Mouse (Mus musculus) spleen, adult 2 months (tissue): Measurements from ENCODE around the gene Slc11a2. TPM values are rescaled to one million over a fixed set of nuclear protein-coding genes. Genes with fewer than 3 reads are reported as not detected.
A peak's percentile ranks its signal among the peaks of the same experiment; 100 is the strongest.

Source experiments
- DNase-seq, 2 experiments: peaks; one replicate each; pipeline versions ENCODE4 v3.0.0 to v3.0.0-alpha.2; 2012 to 2021; ENCODE audit warnings: low spot score in 2 of 2, low read depth in 1 of 2
- H3K27ac ChIP-seq: fragments of 200-500 bp; 2 replicates; pipeline ENCODE4 v1.5.1; 2012; ENCODE audit warnings: low read length, inconsistent platforms; ENCODE audit not compliant: insufficient read depth
- H3K27me3 ChIP-seq: fragments of 200-500 bp; 2 replicates; pipeline ENCODE4 v1.6.1; 2012; ENCODE audit warnings: mild to moderate bottlenecking, moderate library complexity, low read length, inconsistent platforms; ENCODE audit not compliant: control insufficient read depth, insufficient read depth
- H3K36me3 ChIP-seq: fragments of 200-500 bp; 2 replicates; pipeline ENCODE4 v1.6.1; 2012; ENCODE audit warnings: mild to moderate bottlenecking, low read length, inconsistent platforms; ENCODE audit not compliant: control insufficient read depth, insufficient read depth
- H3K4me1 ChIP-seq: fragments of 200-500 bp; 2 replicates; pipeline ENCODE4 v1.6.1; 2011; ENCODE audit warnings: inconsistent platforms; ENCODE audit not compliant: control insufficient read depth, insufficient read depth, insufficient read length
- H3K4me3 ChIP-seq: fragments of 200-500 bp; 2 replicates; pipeline ENCODE4 v1.5.1; 2011; ENCODE audit warnings: mild to moderate bottlenecking, inconsistent platforms; ENCODE audit not compliant: insufficient read depth, insufficient read length; ENCODE audit errors: extremely low read depth
- CTCF ChIP-seq: fragments of 200-500 bp; IDR thresholded peaks from 2 replicates; pipeline ENCODE4 v1.5.1; 2011; ENCODE audit warnings: mild to moderate bottlenecking, inconsistent platforms; ENCODE audit not compliant: insufficient read depth, insufficient read length, insufficient replicate concordance; ENCODE audit errors: extremely low read depth
- POLR2A ChIP-seq: fragments of 200-500 bp; IDR thresholded peaks from 2 replicates; pipeline ENCODE4 v1.6.1; 2011; ENCODE audit warnings: low read depth, low read length, inconsistent platforms
- WGBS: fragments of 180-500 bp; shearing (Covaris S2); methylation state at CpG from one replicate; pipeline ENCODE4 v1.1.7; 2018; 5-methylcytosine and 5-hydroxymethylcytosine counted together
- polyA plus RNA-seq: library from polyadenylated mRNA; depleted of rRNA; stranded (reverse); fragments of >200 nt; gene quantifications from 2 replicates; pipeline ENCODE4 v1.2.3, GENCODE M21; 2012

Gene Slc11a2
- polyA plus RNA-seq, 1 experiment = 24.9 TPM

DNA sequence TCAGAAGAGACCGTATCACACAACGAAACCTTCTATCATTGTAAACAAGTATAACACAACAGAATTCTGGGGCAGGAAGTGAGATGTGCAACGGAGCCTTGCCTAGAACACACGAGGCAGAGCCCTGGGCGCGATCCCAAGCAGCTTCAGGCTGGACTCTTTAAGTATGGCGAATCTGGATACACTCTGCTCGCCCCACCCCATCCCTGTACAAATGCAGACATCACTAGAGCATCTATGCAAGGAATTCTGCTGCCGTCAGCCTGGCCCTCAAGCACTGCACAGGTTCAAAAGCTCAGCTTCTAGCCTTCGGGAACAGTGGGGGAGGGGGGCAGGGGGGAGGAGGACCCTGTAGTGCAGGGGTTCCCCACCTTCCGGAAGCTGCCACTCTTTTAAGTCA is 31.9 kb downstream of the Slc11a2 start:
- no peaks in the 10 kb centered on the region for H3K27me3 ChIP-seq
- WGBS = 89% methylated on average over 11 of the region's 11 CpGs
- no peak overlapping the region for H3K27ac ChIP-seq
- H3K4me3 ChIP-seq = no peak overlapping the region
- H3K36me3 ChIP-seq = peaks cover 14% of the 10 kb centered on the region
- TF ChIP-seq CTCF = no peak
- no peak for TF ChIP-seq POLR2A
- peaks cover 7% of the 10 kb centered on the region for H3K4me1 ChIP-seq
- DNase-seq = no peak

DNA sequence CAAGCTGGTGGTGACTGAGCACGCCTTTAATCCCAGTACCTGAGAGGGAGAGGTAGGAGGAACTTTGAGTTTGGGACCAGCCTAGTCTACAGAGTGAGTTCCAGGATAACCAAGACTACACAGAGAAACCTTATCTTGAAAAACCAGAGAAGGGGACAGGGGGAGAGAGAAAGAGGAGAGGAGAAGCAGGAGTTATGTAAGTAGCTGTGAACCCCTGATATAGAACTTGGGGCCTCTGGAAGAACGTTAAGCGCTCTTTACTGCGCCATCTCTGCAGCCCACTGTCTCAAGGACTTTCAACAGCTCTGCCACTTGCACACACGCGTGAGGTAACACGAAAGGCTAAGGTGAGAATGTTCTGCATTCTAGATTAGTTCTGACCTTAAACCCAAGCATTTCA is 33.3 kb downstream of the Slc11a2 start:
- no peaks in the 10 kb centered on the region for H3K27me3 ChIP-seq
- peaks cover 9% of the 10 kb centered on the region for H3K4me1 ChIP-seq
- TF ChIP-seq CTCF = no peak
- no peak for TF ChIP-seq POLR2A
- no peak for DNase-seq
- 73% methylated on average over 7 of the region's 7 CpGs for WGBS
- no peak overlapping the region for H3K27ac ChIP-seq
- no peak overlapping the region for H3K4me3 ChIP-seq
- peaks cover 9% of the 10 kb centered on the region for H3K36me3 ChIP-seq

DNA sequence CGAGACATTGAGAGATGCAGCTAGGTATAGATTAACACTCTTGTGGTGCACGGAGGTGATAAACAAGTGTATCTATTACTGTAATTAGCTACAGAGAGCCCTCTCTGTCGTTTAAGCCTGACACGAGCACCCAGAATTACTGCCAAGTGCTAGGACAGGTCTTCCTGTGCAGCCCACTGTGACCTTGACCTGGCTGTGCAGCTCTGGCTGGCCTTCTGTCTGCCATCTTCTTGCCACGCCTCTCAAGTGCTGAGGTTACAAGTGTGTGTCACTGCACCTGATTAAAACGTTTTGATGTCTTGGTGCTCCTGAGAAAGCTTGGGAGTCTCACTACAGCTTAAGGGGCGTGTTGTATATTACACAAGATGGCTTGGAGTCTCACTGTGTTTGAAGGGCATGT is 33.8 kb downstream of the Slc11a2 start:
- peaks cover 9% of the 10 kb centered on the region for H3K4me1 ChIP-seq
- no peaks in the 10 kb centered on the region for H3K27me3 ChIP-seq
- no peak overlapping the region for H3K27ac ChIP-seq
- TF ChIP-seq CTCF (no peak), POLR2A (no peak)
- H3K4me3 ChIP-seq = no peak overlapping the region
- peaks cover 9% of the 10 kb centered on the region for H3K36me3 ChIP-seq
- DNase-seq = no peak
- 70% methylated on average over 7 of the region's 7 CpGs for WGBS

DNA sequence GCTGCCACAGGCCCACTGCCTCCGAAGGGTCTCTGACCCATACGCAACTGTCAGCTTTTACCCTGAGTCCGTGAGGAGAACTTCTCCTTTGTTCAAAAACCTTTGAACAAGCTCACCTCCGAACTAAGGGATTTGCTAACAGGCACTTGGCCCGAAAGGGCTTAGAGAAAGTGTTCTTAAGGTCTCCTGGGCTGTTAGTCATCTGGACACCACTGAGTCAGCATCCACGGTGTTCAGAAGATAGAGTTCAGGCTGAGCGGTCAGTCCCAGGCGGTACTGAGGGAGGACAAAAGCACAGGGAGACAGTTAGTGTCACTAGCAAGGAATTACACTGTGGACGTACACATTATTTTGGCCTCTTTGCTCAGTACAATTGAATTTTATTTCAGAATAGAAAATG is 36.0 kb downstream of the Slc11a2 start:
- Histone ChIP-seq H3K4me3 (no peak overlapping the region), H3K36me3 (peaks cover 4% of the 10 kb centered on the region), H3K4me1 (peaks cover 9% of the 10 kb centered on the region), H3K27ac (no peak overlapping the region), H3K27me3 (no peaks in the 10 kb centered on the region)
- TF ChIP-seq CTCF (no peak), POLR2A (no peak)
- WGBS = 83% methylated on average over 9 of the region's 9 CpGs
- no peak for DNase-seq

DNA sequence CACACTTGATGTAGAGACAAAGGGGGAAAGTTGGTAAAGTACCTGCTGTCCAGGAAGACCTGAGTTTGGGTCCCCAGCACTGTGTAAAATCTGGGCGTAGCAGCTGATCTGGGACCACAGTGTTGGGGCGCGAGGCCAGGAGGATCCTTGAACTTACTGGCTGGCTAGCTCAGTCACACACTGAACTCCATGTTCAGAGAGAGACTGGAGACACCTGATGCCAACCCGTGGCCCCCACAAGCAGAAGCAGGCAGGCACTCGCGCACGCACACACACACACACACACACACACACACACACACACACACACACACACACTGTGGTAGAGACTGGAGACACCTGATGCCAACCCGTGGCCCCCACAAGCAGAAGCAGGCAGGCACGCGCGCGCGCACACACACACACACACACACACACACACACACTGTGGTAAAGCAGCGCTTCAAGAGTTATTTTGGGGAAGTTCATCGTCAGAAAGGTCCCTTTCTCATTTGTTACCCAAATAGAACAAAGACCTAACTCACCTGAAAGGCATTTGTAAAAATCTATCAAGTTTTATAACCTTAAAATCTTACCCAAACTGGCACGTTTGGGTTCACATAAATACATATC is 36.5 kb downstream of the Slc11a2 start:
- H3K36me3 ChIP-seq = no peaks in the 10 kb centered on the region
- peak; percentile 7 to 30 for DNase-seq
- H3K4me3 ChIP-seq = no peak overlapping the region
- H3K27me3 ChIP-seq = no peaks in the 10 kb centered on the region
- H3K27ac ChIP-seq = no peak overlapping the region
- no peak for TF ChIP-seq CTCF
- TF ChIP-seq POLR2A = no peak
- H3K4me1 ChIP-seq = peaks cover 9% of the 10 kb centered on the region
- 18% methylated on average over 16 of the region's 16 CpGs for WGBS

DNA sequence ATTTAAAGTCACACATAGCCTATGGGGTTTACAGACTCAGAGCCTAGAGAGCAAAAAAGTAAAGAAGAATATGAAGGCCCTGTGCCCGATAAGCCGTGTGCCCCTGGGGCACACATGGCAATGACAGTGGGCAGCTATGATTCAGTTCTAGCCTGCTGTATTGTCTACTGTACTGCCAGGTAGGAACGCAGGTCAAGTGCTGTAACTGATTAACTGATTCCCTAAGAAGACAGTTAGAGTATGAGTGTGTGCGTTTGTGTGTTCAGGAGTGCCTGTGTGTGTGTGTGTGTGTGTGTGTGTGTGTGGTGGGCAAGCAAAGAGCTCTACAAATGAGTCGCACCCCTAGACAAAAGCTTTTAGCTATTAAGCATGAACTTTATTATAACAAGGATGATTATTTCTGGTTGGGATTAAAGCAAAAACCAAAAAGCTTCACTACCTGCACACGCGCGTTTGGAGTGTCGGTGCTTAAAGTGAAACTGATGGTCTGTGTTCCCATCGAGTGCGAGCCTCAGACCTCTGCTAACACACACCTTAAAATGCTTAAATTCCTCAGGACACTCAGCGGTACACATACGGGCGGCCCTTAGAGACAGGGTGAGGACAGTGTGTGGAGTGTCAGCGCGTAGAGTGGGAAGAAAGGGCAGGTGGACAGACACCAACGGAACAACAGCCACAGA is 37.2 kb downstream of the Slc11a2 start:
- Histone ChIP-seq H3K4me3 (no peak overlapping the region), H3K27ac (no peak overlapping the region), H3K27me3 (no peaks in the 10 kb centered on the region), H3K4me1 (peaks cover 9% of the 10 kb centered on the region), H3K36me3 (no peaks in the 10 kb centered on the region)
- no peak for DNase-seq
- TF ChIP-seq CTCF = no peak
- no peak for TF ChIP-seq POLR2A
- WGBS = 88% methylated on average over 17 of the region's 17 CpGs

DNA sequence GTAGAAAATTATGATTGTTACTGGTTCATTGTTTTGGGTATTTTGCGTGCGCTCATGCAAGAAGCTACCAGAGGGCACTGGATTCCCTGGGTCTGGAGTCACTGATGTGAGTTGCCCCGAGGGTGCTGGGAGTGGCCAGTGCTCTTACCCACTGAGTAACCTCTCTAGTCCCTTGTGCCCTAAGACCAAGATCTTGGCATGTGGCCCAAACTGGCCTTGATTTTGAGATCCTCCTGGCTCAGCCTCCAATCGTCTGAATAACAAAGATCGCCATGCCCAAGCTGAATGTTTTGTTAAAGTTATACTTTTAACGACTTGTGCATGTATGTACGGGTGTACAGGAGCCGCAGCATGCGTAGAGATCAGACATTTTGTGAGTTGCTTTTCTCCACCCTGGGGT is 39.2 kb downstream of the Slc11a2 start:
- Histone ChIP-seq H3K4me3 (no peak overlapping the region), H3K36me3 (no peaks in the 10 kb centered on the region), H3K27me3 (no peaks in the 10 kb centered on the region), H3K27ac (no peak overlapping the region), H3K4me1 (peaks cover 9% of the 10 kb centered on the region)
- TF ChIP-seq POLR2A = no peak
- WGBS = 90% methylated on average over 9 of the region's 9 CpGs
- DNase-seq = no peak
